Mouse (Mus musculus) heart, adult 18-20 months (tissue): ENCODE data around the gene Il2. TPM values are rescaled to one million over a fixed set of nuclear protein-coding genes. Genes with fewer than 3 reads are reported as not detected.
A peak's percentile ranks its signal among the peaks of the same experiment; 100 is the strongest.

Source experiments
- DNase-seq, 2 experiments: peaks; one replicate each; pipeline ENCODE4 v3.0.0; 2021 to 2022; ENCODE audit warnings: mixed read lengths in 1 of 2
- long read RNA-seq, 2 experiments: library from polyadenylated mRNA; stranded (forward); transcript quantifications; one replicate each; pipeline ENCODE4 v2.0.0; 2021
- total RNA-seq, 2 experiments: library from RNA; stranded (reverse); gene quantifications; 2 replicates each; pipeline ENCODE4 v1.2.3; 2021

The Il2 gene
- total RNA-seq: not detected
- long read RNA-seq, experiment 1: 0 reads
- long read RNA-seq, experiment 2: 0 reads

DNA sequence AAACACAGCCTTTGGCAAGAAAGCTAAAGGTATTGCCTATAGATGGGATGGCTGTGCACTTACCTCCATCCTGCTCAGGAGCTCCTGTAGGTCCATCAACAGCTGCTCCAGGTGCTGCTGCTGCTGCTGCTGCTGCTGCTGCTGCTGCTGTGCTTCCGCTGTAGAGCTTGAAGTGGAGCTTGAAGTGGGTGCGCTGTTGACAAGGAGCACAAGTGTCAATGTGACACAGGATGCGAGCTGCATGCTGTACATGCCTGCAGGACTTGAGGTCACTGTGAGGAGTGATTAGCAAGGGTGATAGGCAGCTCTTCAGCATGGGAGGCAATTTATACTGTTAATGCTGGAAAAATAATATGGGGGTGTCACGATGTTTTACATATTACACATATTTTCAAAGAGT, at the start of gene Il2:
TSS of gene Il2 (minus strand) at position 305 of the 400 bp plus-strand sequence.
- no peak for DNase-seq

DNA sequence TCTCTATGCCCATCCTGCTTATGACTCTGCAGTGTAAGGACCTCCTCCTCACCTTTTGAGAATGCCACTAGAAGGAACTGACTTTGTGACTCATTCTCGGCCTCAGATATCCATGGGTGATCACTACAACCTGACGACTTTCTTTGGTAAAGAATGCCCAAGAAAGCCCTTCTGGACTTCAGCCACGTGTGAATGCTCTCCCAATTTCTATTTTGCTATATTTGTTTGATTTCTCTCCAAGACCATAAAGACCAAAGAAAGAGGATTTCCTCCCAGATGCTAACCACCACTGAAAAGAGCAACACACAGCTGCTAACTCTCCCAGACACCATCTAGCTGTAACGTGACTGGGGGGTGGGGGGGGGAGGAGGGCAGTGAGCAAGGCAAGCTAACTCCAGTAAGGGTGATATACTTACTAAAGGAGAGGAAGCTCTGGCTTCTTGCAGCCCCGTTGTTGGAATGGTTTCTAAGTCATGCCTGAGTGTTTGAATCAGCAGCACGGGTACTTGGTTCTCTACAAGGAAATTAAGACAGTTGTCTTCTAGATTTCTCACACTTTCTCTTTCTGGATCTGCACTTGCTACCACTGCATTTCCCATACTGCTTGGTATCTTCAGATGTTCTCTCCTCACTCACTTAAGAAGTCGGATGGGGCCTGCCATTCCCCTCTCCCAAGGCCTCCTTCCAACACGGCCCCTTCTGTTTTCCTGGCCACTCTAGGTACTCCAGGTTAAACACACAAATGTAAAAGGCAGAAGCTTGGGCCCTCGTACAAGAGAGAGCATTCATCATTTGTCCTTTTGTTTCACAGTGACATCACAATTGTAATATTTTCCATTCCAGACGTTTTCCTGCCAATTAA, 49.2 kb upstream of the Il2 start:
- DNase-seq: no peak

DNA sequence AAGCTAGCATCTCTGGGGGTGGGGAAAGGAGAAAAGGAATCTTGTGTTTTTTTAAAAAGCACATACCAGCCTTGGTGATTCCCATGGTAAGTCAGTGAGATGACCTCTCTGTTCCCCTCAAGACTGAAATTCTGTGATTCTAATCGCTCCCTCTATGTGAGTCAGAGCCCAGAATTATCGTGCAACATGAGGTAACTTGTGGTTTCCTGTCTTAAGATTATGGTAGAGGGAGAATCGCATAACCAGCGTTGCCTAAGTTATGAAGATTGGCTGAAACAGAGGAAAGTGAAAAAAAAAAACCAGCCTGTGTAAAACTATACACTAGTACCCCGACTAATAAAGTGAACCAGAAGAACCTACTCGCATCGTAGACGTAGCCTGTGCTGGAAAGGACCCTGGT, 47.5 kb upstream of the Il2 start:
- no peak for DNase-seq

- no peak for DNase-seq
Measured at GRCm38 (mm10) chr3:37169283-37169682, 43.5 kb upstream of the Il2 start.

GRCm38 (mm10) chr3:37161096-37161495, 35.3 kb upstream of the Il2 start:
- no peak for DNase-seq

DNA sequence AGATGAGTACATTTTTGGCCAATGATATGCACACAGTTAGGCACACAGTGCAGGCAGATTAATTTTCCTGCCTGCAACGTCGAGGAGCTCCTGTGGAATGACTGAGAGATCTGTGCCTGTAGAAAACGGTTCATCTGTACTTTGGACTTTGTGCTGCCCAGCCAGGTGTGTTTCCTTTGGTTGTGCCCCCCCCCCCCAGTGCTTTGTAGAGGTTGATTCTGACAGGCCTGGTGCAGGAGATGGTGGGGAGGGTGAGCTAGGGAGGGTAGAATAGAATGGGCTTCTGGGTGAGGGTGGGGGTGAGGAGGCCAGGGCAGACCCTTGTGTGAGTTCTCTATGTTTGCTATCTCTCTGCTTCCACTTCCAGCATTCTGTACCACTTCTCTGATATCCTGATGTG, 32.5 kb upstream of the Il2 start:
- no peak for DNase-seq

DNA sequence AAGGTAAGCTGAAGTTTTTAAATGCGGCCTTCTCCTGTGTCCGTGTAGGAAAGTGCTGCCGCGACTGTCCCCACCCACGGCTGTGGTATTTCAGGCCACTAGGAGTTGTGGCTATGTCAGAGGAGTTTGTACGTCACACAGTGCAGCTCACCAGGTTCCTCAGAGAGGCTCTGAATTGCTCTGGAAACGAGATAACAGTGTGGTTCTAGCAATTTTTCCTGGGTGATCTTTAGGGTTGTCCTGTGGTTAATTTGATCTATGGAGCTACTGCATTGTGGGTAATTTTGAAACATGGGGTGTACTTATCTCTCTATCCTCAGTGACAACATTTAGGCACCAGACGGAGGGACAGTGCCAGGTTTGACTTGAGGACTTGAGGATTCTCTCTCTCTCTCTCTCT, 31.3 kb upstream of the Il2 start:
- DNase-seq: no peak

- DNase-seq: no peak
Measured at GRCm38 (mm10) chr3:37154396-37154795, 28.6 kb upstream of the Il2 start.

DNA sequence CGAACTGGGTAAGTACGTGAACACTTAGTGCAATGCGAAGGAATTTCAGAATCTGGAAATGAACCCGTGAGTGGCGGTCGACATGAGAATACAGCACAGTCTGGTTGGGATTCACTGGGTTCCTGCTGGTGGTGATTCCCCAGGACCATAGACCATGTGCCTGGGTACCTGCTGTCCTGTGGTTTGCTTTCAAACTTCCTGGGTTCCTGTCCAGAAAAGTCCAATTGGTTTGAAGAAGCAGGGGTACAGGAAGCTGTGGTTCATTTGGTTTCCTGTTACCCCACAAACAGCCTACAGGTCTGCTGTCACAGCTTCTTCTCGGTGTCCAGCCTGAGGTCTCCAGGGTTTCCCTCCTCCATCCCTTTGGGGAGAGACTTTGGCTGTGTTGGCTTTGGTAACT, 27.2 kb upstream of the Il2 start:
- no peak for DNase-seq

GRCm38 (mm10) chr3:37152274-37152673, 26.5 kb upstream of the Il2 start:
- no peak for DNase-seq

- no peak for DNase-seq
Measured at GRCm38 (mm10) chr3:37146810-37147209, 21.1 kb upstream of the Il2 start.

DNA sequence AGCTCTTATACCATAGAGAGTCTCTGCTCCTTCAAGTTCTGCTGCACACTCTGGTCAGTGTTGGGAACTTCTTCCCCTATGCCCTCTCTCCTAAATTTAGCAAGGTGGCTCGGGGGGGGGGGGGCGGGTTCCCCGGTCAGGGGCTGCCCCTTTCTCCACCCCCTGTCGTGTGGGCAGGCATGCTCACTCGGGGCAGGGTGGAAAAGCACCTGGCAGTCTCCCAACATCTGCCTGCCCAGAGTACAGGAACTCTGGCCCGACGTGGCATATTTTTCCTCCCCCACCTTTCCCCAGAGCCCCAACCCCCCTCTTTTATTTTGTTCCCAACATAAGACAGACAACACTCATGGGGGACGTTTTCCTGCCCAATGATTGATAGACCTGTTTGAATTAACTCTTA, 20.6 kb upstream of the Il2 start:
- peak; percentile 31 to 37 for DNase-seq

DNA sequence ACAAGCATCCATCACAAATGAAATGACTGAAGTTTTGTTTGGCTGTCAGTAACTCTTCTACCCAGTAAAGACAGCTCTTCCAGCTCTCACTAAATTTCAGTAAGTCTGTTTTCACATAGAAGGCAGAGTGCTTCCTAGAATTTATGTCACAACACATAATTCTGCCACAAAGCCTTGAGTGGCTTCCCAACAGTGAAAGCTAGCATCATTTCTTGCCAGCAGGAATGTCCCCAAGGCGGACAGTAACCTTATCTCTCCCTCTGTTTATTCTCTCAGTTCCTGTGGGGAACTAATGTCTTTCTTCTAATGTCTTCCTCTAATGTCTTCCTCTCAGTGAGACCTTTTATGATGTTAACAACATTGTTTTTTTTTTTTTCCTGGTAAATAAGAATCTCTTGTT, 19.2 kb upstream of the Il2 start:
- no peak for DNase-seq

GRCm38 (mm10) chr3:37141827-37142226, 16.1 kb upstream of the Il2 start:
- no peak for DNase-seq

DNA sequence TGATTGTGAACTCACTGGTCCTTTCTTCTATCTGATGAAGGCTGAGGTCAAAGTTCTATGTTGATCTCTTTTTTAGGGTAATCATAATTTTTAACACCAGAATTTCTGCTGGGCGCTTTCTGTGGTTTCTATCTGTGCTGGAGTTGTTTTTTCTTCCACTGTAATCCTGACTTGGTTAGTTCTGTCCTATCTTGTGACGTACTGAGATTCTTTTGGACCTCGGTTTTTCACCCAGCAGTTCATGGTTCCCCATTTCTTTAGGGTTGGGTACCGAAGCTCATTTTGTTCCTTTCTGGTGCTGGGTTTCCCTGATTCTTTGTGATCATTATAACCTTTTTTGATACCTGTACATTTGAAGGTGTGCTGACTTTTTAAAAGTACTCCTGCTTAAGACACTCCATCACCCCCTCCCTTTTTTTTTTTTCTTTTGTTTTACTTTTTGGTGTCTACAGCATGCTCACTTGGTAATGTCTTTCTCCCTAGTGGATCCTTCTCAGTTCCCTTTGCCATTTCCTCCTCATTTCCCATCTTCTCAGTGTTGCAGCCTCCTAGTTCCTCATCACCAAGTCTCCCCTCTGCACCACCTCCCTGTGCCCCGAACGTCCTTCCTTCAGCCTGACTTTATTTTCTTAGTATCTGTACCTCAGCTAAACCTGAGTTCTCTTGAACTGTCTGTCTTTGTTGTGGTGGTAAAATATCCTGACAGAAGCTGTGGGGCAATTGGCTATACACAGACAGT, 14.6 kb upstream of the Il2 start:
- DNase-seq: peak in 1 of 2 experiments; percentile 29

DNA sequence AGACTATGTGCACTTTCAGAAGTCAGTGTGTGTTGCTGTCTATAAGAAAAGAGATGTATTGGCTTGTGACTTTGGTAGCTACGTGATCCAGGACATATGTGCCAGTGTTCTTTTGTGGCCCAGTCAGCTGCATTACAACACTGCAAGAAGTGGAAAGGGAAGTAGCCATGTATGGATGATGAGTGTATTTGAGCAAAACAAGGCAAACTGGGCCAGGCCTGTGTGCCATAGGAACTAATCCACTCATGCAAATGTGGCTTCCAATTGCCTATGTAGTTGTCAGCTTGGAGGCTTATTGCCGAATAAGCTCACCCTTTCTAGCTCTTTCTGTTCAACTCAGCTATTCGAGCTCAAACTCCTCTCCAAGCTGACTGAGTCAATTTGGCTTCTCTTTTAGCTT, 13.4 kb upstream of the Il2 start:
- peak in 1 of 2 experiments; percentile 23 for DNase-seq

DNA sequence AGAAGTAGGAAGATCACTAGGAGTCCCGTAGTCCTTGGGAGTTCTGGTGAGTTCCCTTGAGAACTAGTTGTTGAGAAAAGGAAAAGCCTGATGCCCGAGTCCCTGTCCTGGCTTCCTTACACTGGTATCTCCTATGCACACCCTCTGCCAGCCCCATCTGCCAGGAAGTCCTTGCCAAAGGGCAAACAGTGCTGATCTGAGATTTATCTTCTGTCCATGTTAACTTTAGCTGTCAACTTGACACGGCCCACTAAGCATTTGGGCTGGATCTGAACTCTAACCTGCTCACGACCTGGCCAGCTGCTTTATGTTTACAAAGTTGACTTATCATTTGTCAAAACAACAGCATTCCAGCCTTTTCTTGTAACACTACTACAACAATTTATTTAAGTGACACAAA, 11.5 kb upstream of the Il2 start:
- no peak for DNase-seq

DNA sequence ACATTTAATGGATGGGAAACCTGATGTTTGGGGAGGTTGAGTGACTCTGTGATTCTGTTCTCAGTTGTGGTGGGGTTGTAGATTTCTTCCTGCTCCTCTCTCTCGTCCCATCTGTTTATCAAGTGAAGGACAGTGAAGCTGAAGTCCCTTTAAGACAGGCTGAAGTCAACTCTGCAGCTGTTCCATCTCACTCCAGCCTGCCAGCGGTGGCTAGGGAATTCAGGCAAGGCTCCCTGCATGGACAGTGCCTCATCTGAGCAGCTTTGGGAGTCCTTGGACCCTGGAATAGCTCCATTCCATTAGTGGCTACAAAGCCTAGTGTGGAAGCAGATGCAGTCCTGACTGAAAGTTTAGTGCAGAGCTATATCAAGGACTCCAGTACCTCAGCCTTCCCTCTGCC, 3.3 kb upstream of the Il2 start:
- DNase-seq: peak; percentile 52 to 67

GRCm38 (mm10) chr3:37128269-37128668, 2.5 kb upstream of the Il2 start:
- peak; percentile 57 to 83 for DNase-seq

GRCm38 (mm10) chr3:37126162-37126561, 403 bp upstream of the Il2 start:
- DNase-seq: no peak

DNA sequence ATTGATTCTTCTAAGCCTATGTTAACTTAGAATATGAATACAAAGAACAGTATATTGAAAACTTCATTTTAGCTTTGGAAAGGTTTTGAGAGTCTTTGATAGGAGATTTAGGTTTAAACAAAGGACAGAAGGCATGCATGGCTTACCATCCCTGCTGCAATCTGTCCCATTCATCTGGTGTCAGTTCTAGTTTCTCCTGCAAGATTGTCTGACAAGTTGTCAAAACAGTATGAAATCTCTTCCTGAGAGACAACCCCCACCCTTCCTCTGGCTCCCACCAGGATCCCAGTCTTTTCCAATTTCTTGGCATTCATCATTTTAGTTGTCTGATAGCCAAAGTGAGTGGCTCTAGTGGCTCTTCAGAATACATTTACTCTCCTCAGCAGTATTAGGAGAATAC, 35.0 kb downstream of the Il2 start:
- DNase-seq: no peak

GRCm38 (mm10) chr3:37084860-37085259, 40.9 kb downstream of the Il2 start:
- DNase-seq: no peak

DNA sequence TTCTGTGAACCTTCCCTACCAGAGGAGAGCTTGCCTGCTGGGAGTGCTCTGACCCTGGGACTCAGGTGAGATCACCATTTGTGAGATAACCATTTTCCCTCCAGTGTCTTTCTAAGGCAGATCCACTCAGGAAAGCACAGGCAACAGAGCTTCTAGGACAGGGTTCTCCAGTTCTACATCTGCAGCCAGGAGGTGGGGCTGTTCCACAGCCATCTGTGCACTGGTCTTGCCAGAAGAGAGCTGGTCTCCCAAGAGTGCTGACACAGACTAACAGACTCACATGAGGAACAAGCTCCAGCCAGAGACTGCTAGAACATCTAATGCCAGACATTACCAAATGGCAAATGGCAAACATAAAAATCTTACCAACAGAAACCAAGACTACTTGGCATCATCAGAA, 52.5 kb downstream of the Il2 start:
- DNase-seq: peak; percentile 70 to 74
